Mouse (Mus musculus): ENCODE data around the gene Grap2. TPM values are rescaled to one million over a fixed set of nuclear protein-coding genes. Genes with fewer than 3 reads are reported as not detected.

Gene Grap2
- polyA plus RNA-seq, 1 experiment, result 0.25 TPM

DNA sequence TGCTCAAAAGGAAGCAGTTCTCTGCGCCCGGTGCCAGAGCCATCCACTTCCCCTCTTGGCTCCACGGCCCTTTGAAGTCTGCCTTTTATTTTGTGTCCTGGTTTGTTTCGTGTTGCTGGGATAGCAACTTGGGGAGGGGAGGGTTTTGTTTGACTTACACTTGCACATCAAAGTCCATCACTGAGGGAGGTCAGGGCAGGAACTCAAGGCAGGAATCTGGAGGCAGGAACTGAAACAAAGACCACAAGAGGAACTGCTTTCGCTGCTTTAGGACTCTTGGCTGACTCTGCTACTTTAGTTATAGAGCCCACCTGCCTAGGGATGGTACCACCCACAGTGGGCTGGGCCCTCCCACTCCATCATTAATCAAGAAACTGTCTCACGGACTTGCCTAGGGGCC, 54.1 kb downstream of the Grap2 start:
- TF ChIP-seq POLR2A (IDR thresholded peaks at IDR 0.05; ENCODE audit: extremely low read depth, insufficient read depth, low read length) (no peak), CTCF (IDR thresholded peaks at IDR 0.05; ENCODE audit: extremely low read depth, insufficient read depth, low read length) (no peak)
- Histone ChIP-seq H3K27ac (ENCODE audit: insufficient read depth, low read length) (no peak overlapping the region), H3K4me3 (ENCODE audit: insufficient read depth, low read length) (no peak overlapping the region), H3K4me1 (ENCODE audit: control insufficient read depth, insufficient read depth, low read length) (no peaks in the 10 kb centered on the region)

DNA sequence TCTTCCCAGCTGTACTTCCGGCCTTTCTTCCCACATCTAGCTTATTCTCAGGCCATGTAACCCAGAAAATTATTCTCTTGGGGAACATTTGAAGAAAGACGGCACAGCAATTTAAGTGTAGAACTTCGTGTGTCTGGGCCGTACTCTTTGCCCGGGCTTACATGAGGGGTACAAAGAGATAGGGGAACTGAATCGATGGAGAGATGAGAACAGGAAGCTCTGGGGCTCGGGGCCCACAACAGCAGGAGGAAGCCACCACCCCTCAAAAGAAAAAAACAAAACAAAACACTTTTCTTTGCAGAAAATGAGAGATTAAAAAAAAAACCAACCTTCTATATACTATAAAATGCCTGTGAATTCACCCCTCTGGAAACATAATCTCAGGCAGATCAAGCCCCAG, 57.8 kb downstream of the Grap2 start:
- no peak overlapping the region for H3K27ac ChIP-seq (ENCODE audit: insufficient read depth, low read length)
- peaks cover 8% of the 10 kb centered on the region for H3K4me1 ChIP-seq (ENCODE audit: control insufficient read depth, insufficient read depth, low read length)
- H3K4me3 ChIP-seq (ENCODE audit: insufficient read depth, low read length), result no peak overlapping the region
- no peak for TF ChIP-seq CTCF (IDR thresholded peaks at IDR 0.05; ENCODE audit: extremely low read depth, insufficient read depth, low read length)
- no peak for TF ChIP-seq POLR2A (IDR thresholded peaks at IDR 0.05; ENCODE audit: extremely low read depth, insufficient read depth, low read length)

DNA sequence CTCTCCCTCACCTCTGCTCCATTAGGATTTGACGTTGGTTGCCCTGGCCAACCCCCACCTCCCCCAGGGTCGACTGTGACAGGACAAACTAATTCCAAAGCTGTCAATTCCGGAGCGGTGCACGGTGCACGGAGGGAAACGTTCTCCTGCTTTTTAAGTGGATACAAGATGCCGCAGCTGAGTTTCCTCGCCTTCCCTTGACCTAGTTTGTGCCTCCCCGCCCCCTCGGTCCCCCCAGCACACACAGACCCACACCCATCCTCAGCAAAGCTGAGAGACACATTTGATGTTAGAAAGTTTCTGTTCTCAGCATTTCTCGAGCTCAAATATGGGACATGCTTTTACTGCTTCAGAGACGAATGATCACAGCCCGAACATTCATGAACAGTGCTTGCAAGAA, 58.3 kb downstream of the Grap2 start:
- Histone ChIP-seq H3K27ac (ENCODE audit: insufficient read depth, low read length) (no peak overlapping the region), H3K4me3 (ENCODE audit: insufficient read depth, low read length) (no peak overlapping the region), H3K4me1 (ENCODE audit: control insufficient read depth, insufficient read depth, low read length) (peaks cover 8% of the 10 kb centered on the region)
- TF ChIP-seq POLR2A (IDR thresholded peaks at IDR 0.05; ENCODE audit: extremely low read depth, insufficient read depth, low read length) (no peak), CTCF (IDR thresholded peaks at IDR 0.05; ENCODE audit: extremely low read depth, insufficient read depth, low read length) (no peak)

DNA sequence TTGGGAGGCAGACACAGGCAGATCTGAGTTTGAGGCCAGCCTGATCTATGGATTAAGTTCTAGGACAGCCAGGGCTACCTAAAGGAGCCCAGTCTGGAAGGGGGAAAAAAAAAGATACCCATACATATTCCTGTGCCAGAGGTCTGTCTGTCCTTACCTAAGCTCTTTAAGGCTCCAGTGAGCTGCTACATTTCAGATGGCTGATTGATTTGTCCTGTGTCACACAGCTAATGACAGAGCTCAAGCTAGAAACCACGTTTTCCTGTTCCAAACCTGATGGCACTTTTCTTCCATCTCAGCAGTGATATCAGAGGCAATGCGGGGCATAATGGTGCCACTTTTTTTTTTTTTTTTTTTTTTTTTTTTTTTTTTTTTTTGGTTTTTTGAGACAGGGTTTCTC, 58.9 kb downstream of the Grap2 start:
- Histone ChIP-seq H3K4me1 (ENCODE audit: control insufficient read depth, insufficient read depth, low read length) (peaks cover 8% of the 10 kb centered on the region), H3K4me3 (ENCODE audit: insufficient read depth, low read length) (no peak overlapping the region), H3K27ac (ENCODE audit: insufficient read depth, low read length) (no peak overlapping the region)
- TF ChIP-seq CTCF (IDR thresholded peaks at IDR 0.05; ENCODE audit: extremely low read depth, insufficient read depth, low read length) (no peak), POLR2A (IDR thresholded peaks at IDR 0.05; ENCODE audit: extremely low read depth, insufficient read depth, low read length) (no peak)

DNA sequence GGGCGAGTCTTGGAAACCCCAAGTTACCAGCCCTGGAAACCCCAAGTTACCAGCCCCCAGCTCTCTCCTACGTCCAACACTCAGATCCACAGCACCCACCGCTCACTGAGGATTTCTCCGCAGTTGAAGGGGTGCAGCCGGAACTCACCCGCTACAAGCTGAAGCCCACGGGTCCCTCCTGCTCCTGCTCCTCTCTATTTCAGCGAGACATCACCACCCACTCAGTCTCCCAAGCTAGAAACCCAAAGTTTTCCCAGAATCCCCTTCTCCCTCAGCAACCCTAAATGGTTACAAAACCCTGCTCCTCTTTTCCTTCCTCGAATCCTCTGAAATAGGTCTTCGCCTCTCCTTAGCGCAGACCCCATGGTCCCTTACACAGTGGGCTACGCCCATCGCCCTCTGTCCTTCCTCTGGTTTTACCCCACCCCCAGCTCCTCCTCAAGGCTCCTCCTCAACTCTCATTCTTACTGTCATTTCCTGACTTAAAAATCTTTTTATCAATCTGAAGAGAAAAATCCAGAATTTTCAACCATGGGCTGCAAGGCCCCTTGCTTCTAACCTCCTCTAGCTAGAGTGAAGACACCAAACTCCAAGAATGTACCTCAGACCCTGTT, 60.0 kb downstream of the Grap2 start:
- Histone ChIP-seq H3K4me1 (ENCODE audit: control insufficient read depth, insufficient read depth, low read length) (peaks cover 11% of the 10 kb centered on the region), H3K4me3 (ENCODE audit: insufficient read depth, low read length) (no peak overlapping the region), H3K27ac (ENCODE audit: insufficient read depth, low read length) (peak overlapping the region; percentile 64)
- TF ChIP-seq POLR2A (IDR thresholded peaks at IDR 0.05; ENCODE audit: extremely low read depth, insufficient read depth, low read length) (0 out of 2 replicates have a peak, but pooled peaks have one; percentile 29), CTCF (IDR thresholded peaks at IDR 0.05; ENCODE audit: extremely low read depth, insufficient read depth, low read length) (no peak)

DNA sequence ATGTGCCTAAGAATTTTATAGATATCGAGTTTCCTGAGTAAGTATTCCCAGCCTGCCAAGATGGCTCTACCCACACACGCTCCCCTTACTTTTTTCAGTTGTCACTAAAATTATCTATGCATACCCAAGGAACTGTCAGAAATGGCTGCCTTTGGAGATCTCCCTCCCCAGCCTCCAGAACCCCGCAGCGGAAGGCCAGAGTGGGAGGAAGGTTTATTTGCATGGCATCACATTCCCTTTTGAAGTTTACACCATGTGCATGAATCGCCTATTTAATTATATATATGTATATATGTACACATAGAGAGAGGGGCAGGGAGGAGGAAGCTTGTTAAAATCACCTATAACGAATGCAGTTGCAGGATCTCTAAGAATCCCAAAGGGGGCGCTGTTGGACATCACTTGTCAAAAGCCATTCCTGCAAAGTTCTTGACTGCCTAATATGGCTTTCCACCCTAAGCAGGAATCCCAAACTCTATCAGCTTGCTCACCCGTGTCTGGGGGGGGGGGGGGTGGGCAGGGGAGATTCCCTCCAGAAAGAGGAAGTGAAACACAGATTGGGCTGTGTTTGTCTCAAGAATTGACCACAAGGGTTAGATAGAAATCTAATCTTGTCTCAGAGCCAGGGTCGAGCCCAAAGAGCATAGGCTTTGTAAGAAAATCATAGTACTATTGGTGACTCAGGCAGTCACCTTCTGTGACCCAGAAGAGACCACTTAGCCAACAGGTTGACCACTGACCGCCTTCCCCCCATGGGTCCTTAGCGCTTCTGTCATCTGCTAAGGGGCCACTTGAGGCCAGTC, 62.2 kb downstream of the Grap2 start:
- H3K4me1 ChIP-seq (ENCODE audit: control insufficient read depth, insufficient read depth, low read length), result peaks cover 11% of the 10 kb centered on the region
- no peak overlapping the region for H3K27ac ChIP-seq (ENCODE audit: insufficient read depth, low read length)
- no peak overlapping the region for H3K4me3 ChIP-seq (ENCODE audit: insufficient read depth, low read length)
- TF ChIP-seq POLR2A (IDR thresholded peaks at IDR 0.05; ENCODE audit: extremely low read depth, insufficient read depth, low read length) (no peak), CTCF (IDR thresholded peaks at IDR 0.05; ENCODE audit: extremely low read depth, insufficient read depth, low read length) (peak; percentile 64)

DNA sequence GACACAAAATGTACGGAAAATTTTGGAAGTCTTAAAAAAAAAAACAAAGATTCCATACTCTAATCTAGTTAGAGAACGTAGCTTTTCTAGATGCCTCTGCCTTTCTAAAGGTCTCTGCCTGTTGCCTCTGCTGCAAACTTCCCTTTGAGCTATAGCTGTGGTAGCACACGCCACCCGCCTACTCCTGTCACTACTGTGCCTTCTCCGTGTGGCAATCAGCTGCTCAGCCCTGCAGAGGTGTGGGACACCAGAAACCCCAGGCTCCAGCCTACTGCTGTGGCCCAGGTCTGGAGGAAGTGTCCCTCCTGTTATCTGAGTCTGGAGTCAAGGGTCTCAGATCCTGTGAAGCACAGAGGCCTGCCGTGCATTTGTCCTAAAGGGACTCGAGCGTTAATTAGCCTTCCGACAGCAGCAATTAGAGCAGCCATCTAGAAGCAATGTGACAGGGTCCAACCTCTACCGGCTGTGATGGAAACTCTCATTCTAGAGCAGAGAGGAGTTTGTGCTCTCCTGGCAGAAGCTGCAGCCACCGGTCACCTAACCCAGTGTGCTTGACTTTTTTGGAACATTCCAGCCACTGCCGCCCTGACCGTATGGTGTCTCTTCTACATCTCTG, 64.5 kb downstream of the Grap2 start:
- Histone ChIP-seq H3K4me1 (ENCODE audit: control insufficient read depth, insufficient read depth, low read length) (peaks cover 11% of the 10 kb centered on the region), H3K27ac (ENCODE audit: insufficient read depth, low read length) (no peak overlapping the region), H3K4me3 (ENCODE audit: insufficient read depth, low read length) (no peak overlapping the region)
- TF ChIP-seq POLR2A (IDR thresholded peaks at IDR 0.05; ENCODE audit: extremely low read depth, insufficient read depth, low read length) (no peak), CTCF (IDR thresholded peaks at IDR 0.05; ENCODE audit: extremely low read depth, insufficient read depth, low read length) (no peak)

DNA sequence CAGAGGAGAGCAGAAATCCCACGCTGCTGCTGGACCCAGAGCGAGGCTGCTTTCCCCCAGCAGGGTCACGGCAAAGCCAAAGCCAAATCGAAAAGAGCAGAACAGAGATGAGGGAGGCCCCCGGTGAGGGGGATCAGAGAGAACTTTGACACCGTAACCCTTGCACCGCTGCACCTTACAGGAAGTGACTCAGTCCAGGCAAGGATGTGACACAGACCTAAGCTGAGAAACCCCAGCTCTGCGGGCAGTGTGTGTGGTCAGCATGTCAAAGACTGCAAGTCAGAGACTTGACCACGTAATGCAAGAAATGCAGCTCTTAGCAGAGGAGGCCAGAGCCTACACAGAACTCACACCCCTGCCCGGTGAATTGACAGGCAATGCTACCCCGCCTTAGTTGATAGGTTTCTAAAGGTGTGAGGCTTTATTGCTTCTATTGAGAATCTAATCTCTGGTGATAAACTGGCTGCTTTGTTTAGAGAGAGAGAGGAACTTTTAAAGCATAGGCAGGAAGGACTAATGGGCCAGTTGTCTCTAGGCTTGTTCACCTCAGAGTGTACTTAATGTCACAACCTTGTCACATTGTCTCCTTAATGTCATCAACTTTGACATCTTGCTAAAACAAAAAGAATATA, 66.8 kb downstream of the Grap2 start:
- TF ChIP-seq CTCF (IDR thresholded peaks at IDR 0.05; ENCODE audit: extremely low read depth, insufficient read depth, low read length), result no peak
- TF ChIP-seq POLR2A (IDR thresholded peaks at IDR 0.05; ENCODE audit: extremely low read depth, insufficient read depth, low read length), result no peak
- Histone ChIP-seq H3K4me1 (ENCODE audit: control insufficient read depth, insufficient read depth, low read length) (peaks cover 3% of the 10 kb centered on the region; the same call in 1 of the 2 replicates), H3K4me3 (ENCODE audit: insufficient read depth, low read length) (no peak overlapping the region), H3K27ac (ENCODE audit: insufficient read depth, low read length) (no peak overlapping the region)

DNA sequence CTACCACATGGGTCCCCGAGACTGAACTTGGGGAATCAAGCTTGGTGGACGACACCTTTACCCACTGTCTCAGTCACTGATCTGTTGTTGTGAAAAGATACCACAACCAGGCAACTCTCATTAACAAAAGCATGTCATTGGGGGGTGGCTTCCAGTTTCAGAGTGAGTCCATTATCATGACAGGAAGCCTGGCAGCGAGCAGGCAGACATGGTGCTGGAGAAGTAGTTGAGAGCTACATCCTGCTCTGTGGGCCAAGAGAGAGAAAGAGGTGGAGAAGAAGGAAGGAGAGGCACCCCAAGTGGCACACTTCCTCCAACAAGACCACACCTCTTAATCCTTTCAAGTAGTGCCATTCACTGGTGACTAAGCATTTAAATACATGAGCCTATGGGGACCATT, 67.5 kb downstream of the Grap2 start:
- H3K27ac ChIP-seq (ENCODE audit: insufficient read depth, low read length), result no peak overlapping the region
- H3K4me3 ChIP-seq (ENCODE audit: insufficient read depth, low read length), result no peak overlapping the region
- peaks cover 3% of the 10 kb centered on the region; the same call in 1 of the 2 replicates for H3K4me1 ChIP-seq (ENCODE audit: control insufficient read depth, insufficient read depth, low read length)
- TF ChIP-seq POLR2A (IDR thresholded peaks at IDR 0.05; ENCODE audit: extremely low read depth, insufficient read depth, low read length) (no peak), CTCF (IDR thresholded peaks at IDR 0.05; ENCODE audit: extremely low read depth, insufficient read depth, low read length) (no peak)
